Mouse (Mus musculus): ENCODE measurements at regions not wholly inside any gene's neighbourhood (a gene's known extent, or its start where the extent isn't known, plus 50 kb on each side); places are given as distances from the start of the nearest gene placed in this dataset.

- DNase-seq (ENCODE audit: low read depth, low spot score) = no peak
Measured at GRCm38 (mm10) chr12:117430886-117431285, 85.4 kb upstream of the Rapgef5 start.

GRCm38 (mm10) chr12:117432788-117433187 is 83.5 kb upstream of the Rapgef5 start:
- no peak for DNase-seq (ENCODE audit: low read depth, low spot score)

DNA sequence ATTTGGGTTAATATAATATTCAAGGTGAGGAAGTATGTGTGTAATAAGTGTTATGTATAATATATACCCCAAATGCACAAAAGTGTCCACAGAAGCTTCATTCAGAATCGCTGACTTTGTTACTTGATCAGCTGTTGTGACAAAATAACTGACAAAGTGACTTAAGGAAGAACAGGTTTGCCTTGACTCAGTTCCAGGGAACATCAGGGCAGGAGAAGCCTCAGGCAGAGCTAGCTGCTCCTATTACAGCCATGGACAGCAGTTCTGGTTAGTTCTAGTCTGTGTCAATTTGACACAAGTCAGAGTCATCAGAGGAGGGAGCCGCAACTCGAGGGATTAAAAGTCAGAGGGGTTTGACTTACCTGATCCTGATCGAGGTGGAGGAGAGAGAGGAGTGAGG is 79.3 kb upstream of the Rapgef5 start:
- DNase-seq (ENCODE audit: low read depth, low spot score) = no peak

DNA sequence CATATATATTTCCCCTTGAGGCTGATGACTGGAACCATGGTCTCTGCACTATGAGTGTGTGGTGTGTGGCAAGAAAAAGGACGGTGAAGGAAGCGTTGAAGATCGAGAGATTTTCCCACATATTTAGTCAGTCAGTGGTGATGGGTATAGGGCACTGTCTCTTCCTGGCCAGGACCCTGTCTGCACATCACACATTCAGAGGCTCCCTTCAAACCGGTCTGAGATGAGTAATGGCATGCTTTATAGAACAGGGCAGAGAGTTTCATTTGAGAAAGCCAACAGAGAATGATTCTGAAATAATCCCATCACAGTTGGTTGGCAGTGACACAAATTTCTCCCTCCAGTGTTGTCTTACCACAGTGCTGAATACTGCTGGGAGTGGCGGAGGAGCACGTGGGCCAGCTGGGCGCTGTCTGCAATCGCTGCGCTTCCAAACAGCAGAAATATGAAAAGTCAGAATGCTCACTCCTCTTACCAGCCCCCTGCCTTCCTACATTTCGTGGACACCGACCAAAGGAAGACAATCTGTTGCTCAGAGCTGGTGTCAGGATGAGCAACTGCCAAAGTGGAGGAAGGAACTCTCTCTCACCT is 77.2 kb upstream of the Rapgef5 start:
- no peak for DNase-seq (ENCODE audit: low read depth, low spot score)

GRCm38 (mm10) chr12:117444247-117444989 is 71.9 kb upstream of the Rapgef5 start:
- no peak for DNase-seq (ENCODE audit: low read depth, low spot score)

DNA sequence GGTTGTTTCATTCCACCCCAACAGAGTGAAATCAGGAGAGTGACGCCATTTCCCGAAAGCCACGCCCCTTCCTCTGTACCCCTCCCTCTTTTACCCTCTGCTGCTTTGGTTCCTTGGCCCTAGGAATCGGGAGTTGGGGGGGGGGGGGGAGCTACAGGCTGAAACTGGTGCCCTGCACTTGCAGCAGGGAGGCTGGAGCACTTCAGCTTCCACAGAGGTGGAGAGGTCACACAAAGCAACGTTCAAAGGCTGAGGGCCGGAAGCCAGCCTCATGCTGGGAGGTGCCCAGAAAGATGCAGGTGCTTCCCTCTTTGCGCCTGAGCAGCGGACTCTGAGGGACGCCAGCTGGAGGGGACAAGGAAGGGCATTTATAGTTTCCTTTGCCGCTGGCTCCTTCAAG is 69.1 kb upstream of the Rapgef5 start:
- DNase-seq (ENCODE audit: low read depth, low spot score) = peak; percentile 53

DNA sequence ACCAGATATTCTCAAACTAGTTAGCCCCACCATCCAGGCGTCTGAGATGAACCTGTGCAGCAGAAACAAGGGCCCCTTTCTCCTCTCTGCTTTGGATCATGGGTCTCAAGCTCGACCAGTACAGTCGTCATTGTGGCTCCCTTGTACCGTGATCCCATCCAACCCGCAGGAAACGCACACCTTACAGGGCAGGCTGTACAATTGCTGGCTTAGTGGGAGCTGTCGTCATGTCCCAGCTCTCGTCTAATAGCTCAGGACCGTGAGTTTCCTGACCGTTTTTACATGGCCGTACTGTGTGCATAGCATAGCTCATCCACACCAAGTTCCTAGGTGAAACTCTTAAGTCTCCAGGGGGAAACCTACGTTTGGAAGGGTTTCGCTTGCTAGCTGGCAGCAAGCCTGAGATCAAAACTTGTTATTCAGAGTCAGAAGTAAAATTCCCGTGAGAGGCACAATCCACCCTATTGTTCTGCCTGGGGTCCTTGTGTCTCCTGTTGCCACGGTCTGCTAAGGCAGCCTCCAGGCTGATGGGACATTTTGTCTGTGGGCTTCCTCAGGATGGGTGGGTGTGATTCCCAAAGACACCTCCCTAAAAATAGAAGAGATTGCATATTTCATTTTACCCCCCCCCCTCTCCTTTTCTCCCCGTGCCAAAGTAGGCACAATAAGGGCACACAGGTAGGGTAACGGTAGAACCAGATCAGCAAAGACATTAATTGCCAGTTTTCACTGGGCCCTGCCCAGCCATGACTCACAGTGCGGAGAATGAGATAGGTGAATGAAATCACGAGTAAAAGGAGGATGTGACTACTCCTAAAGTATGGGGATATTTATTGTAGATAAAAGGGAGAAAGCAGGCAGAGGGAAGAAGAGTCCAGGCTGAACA is 68.2 kb upstream of the Rapgef5 start:
- no peak for DNase-seq (ENCODE audit: low read depth, low spot score)

- DNase-seq (ENCODE audit: low read depth, low spot score) = no peak
Measured at GRCm38 (mm10) chr12:117449080-117449479, 67.2 kb upstream of the Rapgef5 start.

GRCm38 (mm10) chr12:117450106-117450505 is 66.2 kb upstream of the Rapgef5 start:
- no peak for DNase-seq (ENCODE audit: low read depth, low spot score)

- DNase-seq (ENCODE audit: low read depth, low spot score) = no peak
Measured at GRCm38 (mm10) chr12:117450871-117451270, 65.4 kb upstream of the Rapgef5 start.

- DNase-seq (ENCODE audit: low read depth, low spot score) = no peak
Measured at GRCm38 (mm10) chr12:117451441-117451840, 64.8 kb upstream of the Rapgef5 start.

- DNase-seq (ENCODE audit: low read depth, low spot score) = no peak
Measured at GRCm38 (mm10) chr12:117455800-117456199, 60.5 kb upstream of the Rapgef5 start.

DNA sequence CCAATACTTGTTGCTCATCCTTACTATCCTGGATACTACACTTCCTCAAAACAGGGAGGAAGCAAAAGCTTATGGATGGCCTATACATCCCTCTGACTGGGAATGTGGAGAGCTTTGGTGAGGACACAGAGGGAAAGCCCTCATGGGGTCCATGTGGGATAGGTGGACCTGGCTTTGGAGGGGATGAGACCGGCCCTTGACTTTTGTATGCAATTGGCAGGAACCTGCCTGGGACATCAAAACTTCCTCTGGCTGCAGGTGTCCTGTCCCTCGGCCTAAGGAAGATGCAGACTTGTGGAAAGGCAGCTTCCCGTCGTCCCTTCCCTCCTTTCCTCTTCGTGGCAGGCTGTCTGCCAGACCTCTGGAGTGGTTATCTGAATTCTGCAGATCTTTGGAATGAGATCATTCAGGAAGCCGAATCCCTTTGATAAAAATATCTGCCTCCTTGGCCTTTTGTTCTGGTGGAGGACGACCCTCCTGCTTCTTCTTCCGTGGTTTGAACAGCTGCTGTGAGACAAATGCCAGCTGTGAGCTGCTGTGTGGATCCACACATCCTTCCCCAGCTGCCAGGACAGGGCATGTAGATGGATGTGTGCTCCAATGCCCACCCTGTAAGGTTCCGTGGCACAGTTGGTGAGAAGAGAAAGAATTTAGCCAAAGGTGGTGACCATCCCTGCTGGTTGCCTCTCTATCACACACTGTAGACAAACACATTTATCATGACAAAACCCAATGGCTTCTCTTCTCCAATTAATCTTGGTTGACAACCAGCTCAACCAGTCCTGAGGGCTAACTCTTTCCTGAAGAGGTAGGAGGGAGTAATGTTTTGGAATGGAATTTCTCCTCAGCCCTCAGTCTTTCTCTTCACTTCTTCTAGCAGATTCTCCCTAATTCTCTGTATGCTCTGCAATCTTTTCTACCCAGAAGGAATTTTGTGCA is 57.9 kb upstream of the Rapgef5 start:
- DNase-seq (ENCODE audit: low read depth, low spot score) = no peak

DNA sequence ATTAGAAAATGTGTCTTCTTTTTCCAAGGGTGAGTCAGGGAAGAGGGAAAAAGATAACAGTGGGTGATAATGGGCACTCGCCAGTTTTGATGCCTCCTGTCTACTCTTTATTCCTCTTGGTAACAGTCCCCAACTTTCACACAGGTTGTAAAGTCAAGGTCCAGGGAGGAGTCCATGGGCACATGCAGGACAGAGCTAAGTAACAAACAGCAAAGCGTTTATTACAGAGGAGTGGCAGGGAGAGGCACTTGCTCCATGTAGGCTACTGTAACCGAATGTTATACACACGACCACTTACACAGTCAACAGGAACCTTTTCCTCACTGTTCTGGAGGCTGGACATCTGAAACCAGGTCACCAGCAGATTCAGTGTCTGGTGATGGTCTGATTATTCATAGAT is 56.7 kb upstream of the Rapgef5 start:
- DNase-seq (ENCODE audit: low read depth, low spot score) = no peak

- DNase-seq (ENCODE audit: low read depth, low spot score) = no peak
Measured at GRCm38 (mm10) chr12:117465206-117465605, 51.1 kb upstream of the Rapgef5 start.

DNA sequence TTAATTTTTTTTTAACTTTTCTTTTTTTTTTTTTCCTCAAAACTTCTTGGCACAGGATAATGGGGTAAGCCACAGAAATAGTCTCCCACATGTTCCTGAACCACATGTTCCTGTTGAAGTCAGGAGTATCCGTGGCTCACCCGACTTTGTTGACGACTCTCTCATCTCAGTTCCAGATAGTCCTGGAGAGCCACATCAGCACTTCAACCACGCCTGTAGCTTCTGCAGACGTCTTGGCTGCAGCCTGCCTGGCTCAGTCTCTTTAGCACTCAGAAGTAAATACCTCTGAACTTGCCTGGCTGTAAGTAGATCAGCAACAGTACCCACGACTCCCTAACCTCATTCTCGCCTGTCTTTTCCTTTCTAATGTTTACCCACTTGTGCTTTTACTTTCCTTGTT is 50.3 kb upstream of the Rapgef5 start:
- DNase-seq (ENCODE audit: low read depth, low spot score) = no peak
